Mouse (Mus musculus) left cerebral cortex, adult 18-20 months (tissue): ENCODE data around the gene Ltb4r1. TPM values are rescaled to one million over a fixed set of nuclear protein-coding genes. Genes with fewer than 3 reads are reported as not detected.

ENCODE experiments used
- DNase-seq, 2 experiments: peaks; one replicate each; pipeline ENCODE4 v3.0.0; 2021 to 2022; ENCODE audit warnings: low spot score in 2 of 2, mixed read lengths in 1 of 2
- total RNA-seq, 2 experiments: library from RNA; stranded (reverse); gene quantifications; 2 replicates each; pipeline ENCODE4 v1.2.3; 2021

The Ltb4r1 gene
- total RNA-seq, 2 experiments from 2014 or later: 0.33 TPM; not detected in 1

DNA sequence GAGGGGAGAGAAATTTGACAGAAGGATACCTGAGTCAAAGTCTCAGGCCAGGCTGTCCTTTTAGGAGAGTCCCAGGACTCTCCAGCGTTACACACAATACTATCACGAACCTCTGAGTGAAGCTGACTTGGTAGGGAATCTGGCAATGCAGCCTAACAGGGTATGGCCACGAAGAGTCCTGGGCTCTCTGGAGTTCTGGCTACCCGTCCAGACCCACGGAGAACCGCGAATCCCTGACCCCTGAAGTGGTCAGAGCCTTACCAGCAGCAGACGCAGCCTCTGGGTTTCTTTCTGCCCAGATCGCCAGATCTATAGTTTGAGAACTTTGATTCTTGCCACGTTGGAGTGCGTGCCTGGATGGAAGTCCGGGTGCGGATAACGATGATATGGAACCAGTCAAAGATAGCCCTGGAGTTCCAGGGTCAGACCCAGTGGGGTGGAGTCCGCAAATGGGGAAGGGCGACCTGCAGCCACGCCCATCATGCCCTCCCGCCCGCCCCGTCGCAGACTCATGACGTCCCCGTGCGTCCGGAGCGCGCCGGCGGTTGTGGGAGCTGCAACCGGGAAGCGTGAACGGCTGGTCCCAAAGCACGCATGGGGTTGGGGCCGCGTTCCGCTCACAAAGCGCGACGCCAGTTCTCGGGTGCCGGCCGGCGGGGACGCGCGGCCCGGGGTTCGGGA lies 20.4 kb upstream of the Ltb4r1 start, which contains the start of the genes Dhrs1 and Nop9:
TSS of gene Dhrs1 (minus strand) at position 511 of the 681 bp plus-strand sequence.
TSS of gene Nop9 (plus strand) at position 514 of the 681 bp plus-strand sequence.
- peak; percentile 84 to 90 for DNase-seq

DNA sequence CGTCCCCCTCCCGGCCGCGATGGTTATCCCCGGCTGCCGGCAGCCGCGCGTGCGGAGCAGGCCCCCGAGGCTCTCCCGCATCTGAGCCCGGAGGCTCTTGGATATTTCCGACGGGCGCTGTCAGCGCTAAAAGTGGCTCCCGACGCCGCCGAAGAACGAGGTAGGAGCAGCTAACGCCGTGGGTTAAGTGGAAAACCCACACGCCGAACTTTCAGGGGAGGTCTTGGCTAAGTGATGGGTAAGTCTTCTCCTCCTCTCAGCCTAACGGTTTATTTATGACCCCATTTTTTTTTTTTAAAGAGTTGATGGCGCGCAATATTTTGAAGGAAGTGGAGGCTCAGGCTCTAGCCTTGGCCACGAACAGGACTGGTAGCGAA lies 19.9 kb upstream of the Ltb4r1 start:
- DNase-seq: no peak

DNA sequence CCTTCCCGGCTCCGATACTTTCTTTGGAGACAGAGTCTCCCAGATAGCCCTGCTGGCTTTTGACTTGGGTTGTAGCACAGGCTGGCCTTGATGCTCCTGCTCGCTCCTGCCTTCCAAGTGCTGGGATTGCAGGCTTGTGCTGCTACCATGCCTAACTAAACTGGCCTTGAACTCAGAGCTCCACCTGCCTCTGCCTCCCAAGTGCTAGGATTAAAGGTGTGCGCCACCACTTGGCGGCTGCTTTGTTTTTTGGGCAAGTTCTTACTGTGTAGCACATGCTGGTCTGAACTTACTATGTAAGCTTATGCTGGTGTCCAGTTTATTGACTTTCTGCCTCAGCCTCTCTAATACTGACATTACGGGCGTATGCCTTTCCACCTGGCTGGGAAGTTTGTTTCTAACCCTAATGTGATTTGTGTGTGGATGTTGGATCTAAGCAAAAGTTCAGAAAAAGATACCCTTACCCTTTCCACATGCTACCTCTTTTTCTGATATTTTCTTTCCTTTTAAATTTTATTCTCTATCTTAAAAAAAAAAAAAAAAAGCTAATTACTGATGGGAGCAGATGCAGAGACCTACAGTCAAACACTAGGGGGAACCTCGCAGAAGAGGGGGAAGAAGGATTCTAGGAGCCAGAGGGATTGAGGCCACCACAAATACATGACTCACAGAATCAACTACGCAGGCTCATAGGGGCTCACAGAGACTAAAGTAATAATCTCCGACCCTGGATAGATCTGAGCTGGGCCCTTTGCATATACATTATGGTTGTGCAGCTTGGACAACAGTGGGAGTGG lies 18.5 kb upstream of the Ltb4r1 start:
- no peak for DNase-seq

DNA sequence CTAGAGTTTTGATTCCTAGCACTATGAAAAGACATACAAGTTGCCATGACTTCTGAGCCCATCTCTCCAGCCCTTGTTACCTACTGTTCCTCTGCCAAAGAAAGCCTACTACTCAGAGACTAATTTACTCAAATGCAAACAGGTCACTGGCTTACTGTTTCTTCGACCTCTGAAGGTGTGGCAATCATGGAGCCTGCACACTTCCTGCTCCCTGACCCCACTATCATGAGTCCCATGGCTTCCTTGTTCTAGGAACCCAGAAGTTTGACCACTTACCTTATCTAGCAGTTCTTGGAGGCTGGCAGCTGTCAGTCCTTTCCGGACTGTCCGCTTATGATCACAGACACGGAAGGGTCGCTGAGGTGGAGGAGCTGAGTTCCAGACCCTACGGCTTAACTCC lies 8.2 kb upstream of the Ltb4r1 start:
- DNase-seq: no peak

DNA sequence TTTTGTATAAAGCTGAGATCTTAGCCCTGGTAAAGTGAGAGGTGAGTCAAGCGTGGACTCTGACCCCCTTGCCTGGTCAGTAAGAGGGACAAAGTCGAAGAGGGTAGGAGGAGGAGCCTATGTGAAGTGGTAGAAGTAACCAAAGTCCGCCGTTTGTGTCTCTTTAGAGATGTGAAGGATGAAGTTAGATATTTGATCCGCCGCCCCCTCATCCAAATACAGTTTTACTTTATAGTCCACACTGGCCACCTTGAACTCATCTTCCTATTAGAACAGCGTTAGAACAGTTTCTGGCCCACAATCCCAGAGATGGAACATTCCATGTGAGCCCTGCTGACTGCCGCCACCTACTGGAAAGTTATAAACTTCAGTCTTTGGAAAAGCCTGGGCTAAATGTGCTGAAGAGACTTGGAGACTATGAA lies 7.4 kb upstream of the Ltb4r1 start, which contains the start of gene Cideb:
TSS of gene Cideb (minus strand) at position 96 of the 422 bp plus-strand sequence.
- DNase-seq: peak; percentile 34 to 39

DNA sequence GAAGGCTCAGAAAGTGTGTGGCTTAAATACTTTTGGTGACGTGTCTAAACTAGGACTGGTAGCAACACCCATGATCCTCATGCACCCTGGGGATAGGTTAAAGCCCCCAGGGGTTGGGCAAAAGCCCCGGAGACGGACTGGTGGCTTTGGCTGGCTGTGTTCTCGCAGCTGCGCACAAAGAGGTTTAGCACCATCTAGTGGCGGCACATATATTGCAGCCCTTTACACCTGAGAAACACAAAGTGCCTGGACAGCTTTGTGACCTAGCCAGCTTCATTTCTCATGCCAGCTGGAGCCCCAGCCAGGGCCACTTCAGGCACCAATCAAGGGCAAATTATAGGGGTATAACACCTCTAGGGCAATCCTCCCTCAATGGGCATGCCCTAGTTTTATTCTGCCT lies 5.6 kb upstream of the Ltb4r1 start:
- peak; percentile 84 to 88 for DNase-seq

DNA sequence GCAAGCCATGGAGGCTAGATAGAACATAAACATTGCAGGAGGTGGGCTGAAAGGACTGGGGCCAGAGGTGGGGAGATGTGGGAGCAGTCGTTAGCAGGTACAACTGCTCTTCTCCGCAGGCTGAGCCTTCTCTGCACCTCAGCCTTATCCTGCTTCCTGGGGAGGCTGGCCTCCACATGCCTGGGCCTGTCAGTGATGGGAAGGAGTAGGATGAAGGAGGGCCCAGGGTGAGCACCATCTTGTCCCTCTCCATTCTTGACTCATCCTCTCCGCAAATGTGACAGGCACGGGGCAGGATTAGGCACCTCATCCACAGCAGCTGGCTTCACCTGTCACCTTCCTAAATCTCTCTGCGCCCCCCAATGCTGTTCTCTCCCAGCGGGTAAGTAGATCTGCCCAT lies 4.6 kb upstream of the Ltb4r1 start, which contains the start of gene Ltb4r2:
TSS of gene Ltb4r2 (plus strand) at position 266 of the 400 bp plus-strand sequence.
- no peak for DNase-seq

DNA sequence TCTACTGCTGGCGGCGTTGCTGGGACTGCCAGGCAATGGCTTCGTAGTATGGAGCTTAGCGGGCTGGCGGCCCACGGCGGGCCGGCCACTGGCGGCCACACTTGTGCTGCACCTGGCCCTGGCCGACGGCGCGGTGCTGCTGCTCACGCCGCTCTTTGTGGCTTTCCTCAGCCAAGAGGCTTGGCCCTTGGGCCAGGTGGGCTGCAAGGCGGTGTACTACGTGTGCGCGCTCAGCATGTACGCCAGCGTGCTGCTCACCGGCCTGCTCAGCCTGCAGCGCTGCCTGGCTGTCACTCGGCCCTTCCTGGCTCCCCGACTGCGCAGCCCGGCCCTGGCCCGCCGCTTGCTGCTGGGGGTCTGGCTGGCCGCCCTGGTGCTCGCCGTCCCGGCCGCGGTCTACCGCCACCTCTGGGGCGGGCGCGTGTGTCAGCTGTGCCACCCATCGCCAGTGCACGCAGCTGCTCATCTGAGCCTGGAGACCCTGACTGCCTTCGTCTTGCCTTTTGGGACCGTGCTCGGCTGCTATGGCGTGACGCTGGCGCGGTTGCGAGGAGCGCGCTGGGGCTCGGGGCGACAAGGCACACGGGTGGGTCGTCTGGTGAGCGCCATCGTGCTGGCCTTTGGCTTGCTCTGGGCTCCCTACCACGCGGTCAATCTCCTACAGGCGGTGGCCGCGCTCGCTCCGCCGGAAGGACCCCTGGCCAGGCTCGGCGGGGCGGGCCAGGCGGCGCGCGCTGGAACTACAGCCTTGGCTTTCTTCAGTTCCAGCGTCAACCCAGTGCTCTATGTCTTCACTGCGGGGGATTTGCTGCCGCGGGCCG lies 3.6 kb upstream of the Ltb4r1 start:
- peak in 1 of 2 experiments; percentile 30 for DNase-seq

DNA sequence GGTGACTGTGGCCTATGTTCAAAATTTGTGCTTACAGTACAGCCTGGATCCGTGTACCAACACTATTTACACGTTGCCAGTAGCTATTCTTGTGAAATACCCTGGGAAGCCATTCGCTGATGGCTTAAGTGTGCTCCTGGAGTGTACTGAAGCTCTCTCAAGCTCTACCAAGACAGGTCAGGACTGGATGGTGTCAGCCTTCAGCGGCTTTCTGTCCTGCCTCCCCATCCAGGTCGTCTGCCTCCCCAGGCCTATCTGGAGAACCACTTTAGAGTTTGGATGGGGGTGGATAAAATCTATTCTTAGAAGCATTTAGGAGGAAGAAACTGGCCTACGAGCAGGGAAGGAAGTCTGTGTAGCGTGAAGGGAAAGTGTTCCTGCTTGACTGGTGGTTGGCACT lies 2.6 kb upstream of the Ltb4r1 start:
- no peak for DNase-seq

DNA sequence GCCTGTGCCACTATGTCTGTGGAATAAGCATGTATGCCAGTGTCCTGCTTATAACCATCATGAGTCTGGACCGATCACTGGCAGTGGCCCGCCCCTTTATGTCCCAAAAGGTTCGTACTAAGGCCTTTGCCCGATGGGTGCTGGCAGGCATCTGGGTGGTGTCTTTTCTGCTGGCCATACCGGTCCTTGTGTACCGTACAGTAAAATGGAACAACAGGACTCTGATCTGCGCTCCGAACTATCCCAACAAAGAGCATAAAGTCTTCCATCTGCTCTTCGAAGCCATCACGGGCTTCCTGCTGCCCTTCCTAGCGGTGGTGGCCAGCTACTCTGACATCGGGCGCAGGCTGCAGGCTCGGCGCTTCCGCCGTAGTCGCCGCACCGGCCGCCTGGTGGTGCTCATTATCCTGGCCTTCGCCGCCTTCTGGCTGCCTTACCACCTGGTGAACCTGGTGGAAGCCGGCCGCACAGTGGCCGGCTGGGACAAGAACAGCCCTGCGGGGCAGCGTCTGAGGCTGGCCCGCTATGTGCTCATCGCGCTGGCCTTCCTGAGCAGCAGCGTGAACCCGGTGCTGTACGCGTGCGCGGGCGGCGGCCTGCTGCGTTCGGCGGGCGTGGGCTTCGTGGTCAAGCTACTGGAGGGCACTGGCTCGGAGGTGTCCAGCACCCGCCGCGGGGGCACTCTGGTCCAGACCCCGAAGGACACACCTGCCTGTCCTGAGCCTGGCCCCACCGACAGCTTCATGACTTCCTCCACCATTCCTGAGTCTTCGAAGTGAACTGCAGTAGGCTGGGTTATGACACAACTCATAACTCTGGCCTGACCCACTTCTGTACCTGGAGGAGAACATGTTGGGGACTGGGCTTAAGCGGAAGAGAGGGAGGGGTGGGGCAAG lies 2.0 kb downstream of the Ltb4r1 start:
- peak in 1 of 2 experiments; percentile 42 for DNase-seq

DNA sequence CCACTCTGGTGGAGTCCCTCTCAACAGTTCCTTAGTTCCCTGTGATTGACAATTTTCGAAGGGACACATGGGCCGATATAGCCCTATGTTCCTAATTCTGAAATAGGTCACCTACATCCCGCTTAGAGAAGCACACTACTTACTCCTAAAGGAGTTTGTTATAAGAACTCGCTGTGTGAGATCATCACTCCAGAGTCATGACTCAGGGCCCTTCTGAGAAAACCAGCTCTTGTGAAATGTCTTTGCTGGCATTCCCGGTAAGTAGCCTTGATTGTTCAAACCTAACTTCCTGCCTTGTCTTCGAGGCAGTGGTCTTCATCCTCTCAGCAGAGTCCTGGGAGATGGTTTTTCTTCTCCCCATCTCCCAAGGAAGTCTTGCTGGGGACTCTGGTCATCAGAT lies 2.8 kb downstream of the Ltb4r1 start:
- DNase-seq: no peak

DNA sequence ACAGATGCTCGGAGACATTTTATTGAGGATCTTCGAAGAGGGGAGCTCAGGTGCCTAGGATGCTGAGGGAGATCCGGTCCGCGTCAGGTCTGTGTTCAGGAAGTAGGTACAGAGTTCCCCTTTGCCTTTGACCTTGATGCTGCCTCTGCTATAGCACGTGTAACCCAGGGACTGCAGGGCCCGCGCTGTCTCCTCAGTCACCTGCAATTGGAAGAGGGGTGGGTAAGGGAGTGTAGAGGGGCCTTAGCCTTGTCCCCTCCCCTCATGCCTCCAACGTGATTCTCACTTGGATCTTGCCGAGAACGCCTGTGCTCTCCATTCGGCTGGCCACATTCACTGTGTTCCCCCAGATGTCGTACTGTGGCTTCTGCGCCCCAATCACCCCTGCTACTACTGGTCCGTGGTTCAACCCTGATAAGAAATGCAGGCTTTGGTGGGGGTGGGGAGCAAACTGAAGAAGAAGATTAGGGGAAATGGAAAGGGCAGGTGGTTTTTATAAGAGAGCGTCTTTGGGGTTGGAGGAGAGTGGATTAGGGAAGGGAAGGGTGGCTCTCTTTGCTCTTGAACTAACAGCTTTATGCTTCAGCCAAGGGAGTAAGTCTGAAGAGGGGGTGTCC lies 3.4 kb downstream of the Ltb4r1 start:
- no peak for DNase-seq

DNA sequence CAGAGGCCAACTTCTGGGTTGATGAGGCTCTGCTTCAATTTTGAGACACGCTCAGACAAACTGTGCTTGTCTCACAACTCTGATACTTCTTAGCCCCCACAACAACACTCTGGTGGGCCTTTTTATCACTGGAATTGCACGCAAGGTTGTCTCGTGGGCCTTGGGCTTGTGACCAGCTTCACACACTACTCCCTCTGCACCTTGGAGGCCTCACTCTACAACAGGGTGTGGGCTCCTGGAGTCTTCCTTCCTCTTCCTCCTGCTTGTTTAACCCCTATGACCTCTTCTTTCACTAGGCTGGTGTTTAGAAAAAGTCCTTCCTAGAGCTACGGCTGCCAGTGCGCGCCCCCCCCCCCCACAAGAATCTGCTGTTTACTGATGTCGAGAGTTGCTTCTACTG lies 10.9 kb downstream of the Ltb4r1 start:
- DNase-seq: no peak

DNA sequence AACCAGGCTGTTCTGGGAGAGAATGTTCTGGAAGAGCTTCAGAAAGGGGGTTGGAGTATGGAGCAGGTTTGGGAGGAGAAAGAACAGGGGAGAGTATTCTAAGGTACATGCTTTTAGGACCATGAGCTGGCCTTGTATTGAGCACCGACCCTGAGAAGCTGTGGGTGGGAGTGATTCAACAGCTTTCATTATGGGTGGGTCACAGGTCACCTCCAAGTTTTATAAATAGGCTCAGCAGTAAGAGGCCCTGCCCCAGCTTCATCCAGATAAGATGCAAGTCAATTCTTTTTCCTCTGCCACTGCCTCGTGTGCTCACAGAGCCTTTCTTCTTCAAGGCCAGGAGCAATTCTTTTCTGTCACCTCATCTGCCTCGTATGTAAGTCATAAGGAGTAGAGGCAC lies 11.4 kb downstream of the Ltb4r1 start:
- no peak for DNase-seq

DNA sequence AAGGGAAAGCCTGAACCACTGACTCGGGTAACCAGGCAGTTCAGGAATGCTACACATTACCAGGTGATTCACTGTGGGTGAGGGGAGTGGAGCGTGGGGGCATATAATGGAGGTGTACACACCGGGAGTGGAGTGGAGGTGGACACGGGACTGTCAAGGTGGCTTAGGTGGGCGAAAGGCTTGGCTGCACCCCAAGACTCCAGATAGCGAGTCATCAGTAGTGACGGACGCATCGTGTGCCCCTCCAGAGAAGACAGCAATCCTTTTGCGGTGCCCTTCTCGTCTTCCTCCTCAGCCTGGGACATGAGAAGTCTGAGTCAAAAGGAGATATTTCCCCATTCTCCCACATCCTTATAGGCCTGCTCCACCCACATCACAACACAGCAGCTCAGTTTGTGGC lies 12.0 kb downstream of the Ltb4r1 start:
- no peak for DNase-seq

DNA sequence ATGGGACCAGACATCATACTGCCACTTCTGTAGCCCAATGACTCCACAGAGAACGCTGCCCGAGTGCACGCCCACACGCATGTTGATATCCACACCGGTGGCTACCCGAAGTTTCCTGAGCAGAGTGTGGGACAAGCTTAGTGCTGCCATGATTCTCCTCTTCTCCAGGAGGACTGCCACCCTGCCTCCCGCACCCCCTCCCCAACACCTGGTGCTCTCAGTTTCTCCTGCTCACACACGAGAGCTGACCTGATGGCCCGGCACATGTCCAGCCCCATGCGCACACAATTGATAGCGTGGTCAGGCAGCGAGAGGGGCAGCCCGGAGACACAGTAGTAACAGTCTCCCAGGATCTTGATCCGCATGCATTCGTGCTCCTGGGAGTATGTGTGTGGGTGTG lies 12.9 kb downstream of the Ltb4r1 start:
- no peak for DNase-seq

DNA sequence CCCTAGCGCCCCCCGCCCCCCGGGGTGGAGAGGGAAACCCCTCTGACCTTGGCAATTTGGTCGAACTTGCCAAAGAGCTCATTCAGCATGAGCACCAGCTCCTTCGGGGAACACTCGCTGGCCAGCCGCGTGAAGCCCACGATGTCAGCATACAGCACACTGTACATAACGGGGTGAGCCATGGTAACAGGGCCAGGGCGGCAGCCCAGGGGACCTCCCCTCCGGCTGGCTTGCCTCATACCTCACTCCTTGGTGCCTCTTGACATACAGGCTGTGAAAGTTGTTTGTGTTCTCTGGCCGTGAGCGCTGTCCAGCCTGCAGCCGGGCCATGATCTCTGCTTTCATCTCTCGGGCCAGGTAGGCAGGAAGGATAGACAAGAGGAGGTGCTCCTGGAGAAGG lies 13.9 kb downstream of the Ltb4r1 start:
- DNase-seq: no peak

DNA sequence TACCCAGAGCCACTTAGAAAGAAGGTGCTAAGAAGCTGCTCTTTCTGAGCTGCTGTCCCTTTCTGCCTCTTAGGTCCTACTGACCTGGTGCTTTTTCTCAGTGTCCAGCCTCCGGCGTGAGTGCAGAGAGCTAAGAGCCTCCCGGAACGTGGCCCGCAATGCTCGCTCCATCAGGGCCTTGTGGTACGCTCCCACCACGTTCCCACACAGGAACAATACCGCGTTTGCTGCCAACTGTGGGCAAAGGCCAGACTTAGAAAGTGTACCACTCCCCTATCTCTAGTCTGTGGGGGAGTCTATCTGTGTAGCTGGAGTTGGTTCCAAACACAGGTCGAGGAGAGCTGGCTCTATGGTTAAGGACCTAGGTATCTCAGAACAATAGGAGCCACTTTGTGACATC lies 15.0 kb downstream of the Ltb4r1 start:
- no peak for DNase-seq

DNA sequence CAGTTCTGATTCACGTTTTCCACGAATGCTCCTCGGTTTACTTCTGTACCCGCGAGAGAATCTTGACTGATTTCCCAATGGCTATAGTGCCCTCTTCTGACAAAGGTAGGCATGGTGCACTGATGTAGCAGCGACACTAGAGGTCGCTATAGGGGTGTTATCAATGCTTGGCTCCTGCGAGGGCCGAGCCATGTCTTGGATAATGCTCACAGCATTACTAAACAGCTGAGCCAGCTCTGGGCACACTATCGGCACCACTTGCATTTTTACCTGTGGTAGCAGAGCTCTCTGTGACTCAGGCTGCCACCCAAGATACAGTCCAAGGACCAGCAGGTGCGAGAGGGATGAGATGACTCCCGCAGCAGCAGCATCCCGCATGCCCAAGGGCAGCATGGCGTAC lies 15.5 kb downstream of the Ltb4r1 start:
- DNase-seq: peak; percentile 48 to 64

DNA sequence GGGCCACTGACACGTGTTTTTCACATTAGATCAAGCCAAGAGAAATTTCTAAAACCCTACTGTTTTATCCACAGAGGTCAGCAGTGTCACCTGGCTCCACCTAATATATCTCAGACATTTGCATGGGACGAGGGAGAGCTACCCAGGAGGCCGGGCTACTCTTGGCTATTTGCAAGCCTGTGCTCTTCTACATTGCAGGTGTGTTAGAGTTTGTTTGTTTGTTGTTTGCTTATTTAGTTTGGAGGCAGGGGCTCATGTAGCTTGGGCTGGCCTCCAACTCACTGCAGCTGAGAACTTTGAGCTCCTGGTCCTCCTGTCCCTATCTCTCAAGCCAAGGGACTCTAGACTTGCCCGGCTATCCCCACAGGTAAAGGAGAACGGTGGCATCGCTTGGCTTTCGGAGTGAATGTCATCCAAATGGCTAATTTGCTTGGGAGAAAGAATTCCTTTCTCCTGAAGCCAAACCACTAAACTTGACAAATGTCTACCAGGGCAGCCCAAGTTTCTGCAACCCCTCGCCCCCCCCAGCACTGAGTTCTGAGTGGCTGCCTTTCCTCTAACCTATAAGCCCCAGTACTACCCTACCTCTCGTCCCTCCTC lies 16.7 kb downstream of the Ltb4r1 start:
- DNase-seq: no peak
